Comparison of ENCODE assay signal across 8 mouse cellular contexts in the genomic region with DNA sequence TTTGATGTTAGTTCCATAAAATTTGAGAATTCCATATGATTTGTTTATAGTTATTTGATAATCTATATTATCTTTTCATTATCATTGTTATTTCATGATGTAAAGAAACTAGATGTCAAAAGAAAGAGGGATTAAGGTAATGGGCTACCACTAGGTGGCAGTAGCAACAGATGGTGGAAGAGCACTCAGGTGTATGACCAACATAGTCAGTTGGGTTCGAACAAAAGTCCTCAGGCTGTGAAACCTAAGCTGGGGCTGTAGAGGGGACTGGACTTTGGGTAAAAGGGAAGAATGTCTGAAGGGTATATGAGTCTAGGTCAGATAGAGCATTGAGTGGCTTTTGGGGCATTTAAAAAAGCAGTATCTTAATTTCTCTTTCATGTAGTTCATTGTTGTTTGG.
DNase-seq lines count a peak whose midpoint lies in the region; ATAC-seq lines count a peak whose summit lies in the region.

No protein-coding gene starts in this region.

- peak; percentile 4 to 21 for DNase-seq in cerebellum, adult 18-20 months
- DNase-seq in layer of hippocampus, adult 18-20 months (ENCODE audit: low spot score in 2 of 2) = peak; percentile 1 to 27
- no peak for DNase-seq in layer of hippocampus, adult 8-10 months (ENCODE audit: low spot score in 2 of 2)
- DNase-seq in A20 (ENCODE audit: low read depth, low spot score) = peak; percentile 56
- DNase-seq in c-Kit-positive CD71-positive TER-119-positive erythroid progenitor cells, embryonic 14.5 days (ENCODE audit: low spot score) = peak; percentile 32
- DNase-seq in large intestine, adult 2 months (ENCODE audit: low read depth, low spot score) = peak; percentile 38
- peak; percentile 6 for DNase-seq in telencephalon, adult 2 months (ENCODE audit: low read depth, low spot score)

- WGBS in large intestine, adult 2 months = 22% methylated on average over 1 of the region's 1 CpGs

- ATAC-seq in cerebellum, adult (ENCODE audit: insufficient number of reproducible peaks, low FRiP score, low TSS enrichment) = no peak

Comparison
In these comparisons a context has a peak if more than half of its experiments do, and no peak if none do; other contexts are left out.
1. DNase-seq: peak in cerebellum, adult 18-20 months (2 of 2), layer of hippocampus, adult 18-20 months (2 of 2), A20 (single experiment), c-Kit-positive CD71-positive TER-119-positive erythroid progenitor cells, embryonic 14.5 days (single experiment), large intestine, adult 2 months (single experiment) and telencephalon, adult 2 months (single experiment); none in layer of hippocampus, adult 8-10 months (0 of 2).